Mouse (Mus musculus) adrenal gland, adult (tissue): ENCODE results near the gene Fam89a.

ENCODE experiments used
- DNase-seq, 2 experiments: peaks; one replicate each; pipeline ENCODE4 v3.0.0; 2022 to 2023; ENCODE audit warnings: low spot score in 1 of 2; ENCODE audit not compliant: inconsistent age in 2 of 2

Gene Fam89a

DNA sequence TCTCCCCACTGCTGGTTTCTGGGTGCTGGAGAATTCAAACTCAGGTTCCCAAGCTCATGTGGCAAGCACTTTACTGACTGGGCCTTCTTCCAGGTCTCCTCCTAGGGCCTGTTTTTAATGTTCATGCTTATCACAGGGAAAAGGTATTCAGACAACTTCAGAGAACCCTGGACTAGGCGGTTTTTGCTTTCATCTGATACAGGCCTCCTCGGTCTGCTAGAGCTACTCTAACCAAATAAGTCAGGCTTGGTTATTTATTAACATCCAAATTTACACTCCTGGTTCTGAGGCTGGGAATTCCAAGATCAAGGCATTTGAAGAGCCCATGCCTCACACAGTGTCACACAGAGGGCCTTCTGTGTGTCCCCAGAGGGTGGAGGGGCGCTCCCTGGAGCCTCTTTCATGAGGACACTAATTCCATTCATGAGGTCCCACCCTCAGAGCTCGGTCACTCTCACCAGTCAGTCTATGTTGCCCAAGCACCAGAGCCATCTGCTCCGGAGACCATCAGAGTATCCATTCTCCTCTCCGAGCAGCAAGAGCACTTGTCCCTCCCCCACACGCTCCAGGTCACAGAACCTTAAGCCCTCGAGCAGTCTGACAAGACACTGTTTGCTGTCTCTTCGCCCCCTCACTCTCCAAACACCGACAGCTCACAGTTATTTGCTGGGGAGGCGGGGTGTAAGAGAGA, 2.6 kb upstream of the Fam89a start:
- no peak for DNase-seq

- no peak for DNase-seq
Observed at GRCm38 (mm10) chr8:124752325-124752862, 762 bp upstream of the Fam89a start.

DNA sequence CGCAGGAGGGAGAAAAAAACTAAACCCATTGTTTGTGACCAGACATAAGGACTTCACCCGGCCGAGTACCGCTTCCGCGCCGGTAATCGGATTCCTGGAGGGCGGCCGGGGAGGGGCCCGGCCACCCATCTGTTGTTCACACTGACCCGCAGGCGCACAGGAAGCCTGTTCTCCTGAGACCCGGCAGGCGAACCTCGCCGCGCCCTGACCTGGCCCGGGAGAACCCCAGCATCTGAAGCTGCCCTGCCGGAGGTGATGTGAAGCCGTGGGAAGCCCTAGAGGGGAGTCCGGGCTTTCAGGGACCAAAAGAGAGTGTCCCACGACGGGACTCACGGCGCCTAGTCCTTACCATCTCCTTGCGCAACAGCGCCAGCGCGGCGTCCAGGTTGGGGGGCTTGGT, 441 bp downstream of the Fam89a start:
- DNase-seq, result peak in 1 of 2 experiments; percentile 35

DNA sequence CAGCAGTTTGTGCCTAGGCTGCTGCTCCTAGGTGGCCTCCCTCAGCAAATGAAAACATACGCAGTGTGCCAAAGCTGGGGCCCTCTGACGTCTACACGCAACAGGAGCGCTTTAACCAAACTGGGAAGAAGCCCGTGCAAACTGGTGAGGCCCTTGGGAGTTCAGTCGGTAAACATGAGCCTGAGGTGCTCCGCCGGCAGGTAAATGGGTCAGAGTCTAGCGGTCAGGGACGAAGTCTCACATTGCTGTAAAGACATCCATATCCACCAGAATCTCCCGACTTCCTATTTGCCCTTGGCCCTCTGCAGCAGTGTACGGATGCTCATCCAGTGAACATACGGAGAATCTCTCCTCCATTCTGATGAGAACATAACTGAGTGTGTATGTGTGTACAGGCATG, 5.0 kb downstream of the Fam89a start:
- DNase-seq, result no peak

- DNase-seq, result no peak
Observed at GRCm38 (mm10) chr8:124739268-124739667, 12.4 kb downstream of the Fam89a start.

DNA sequence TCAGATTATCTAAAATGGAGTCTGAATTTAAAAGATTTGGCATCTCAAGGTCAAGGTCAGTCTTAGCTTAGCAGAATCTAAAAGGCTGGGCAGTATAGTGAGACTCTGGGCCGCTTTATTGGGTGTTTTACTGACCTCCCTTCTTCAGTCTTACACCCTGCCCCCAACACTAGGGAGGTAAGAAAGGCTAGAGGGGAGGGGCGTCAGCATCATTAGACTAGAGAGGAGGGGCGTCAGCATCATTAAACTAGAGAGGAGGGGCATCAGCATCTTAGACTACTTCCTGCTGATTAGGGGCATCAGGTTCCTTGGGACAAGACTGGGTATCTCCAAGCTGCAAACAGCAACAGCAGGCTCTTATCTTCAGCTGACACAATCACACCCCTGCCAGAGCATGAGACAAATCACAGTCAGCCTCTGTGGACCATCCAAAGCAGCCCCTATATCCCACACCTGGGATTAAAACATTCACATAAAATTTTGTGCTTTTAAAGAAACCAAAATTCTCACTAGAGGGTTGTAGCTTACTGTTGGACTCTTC, 16.2 kb downstream of the Fam89a start:
- DNase-seq, result no peak

GRCm38 (mm10) chr8:124732828-124733227, 18.8 kb downstream of the Fam89a start:
- DNase-seq, result no peak

- DNase-seq, result no peak
Observed at GRCm38 (mm10) chr8:124724301-124724700, 27.3 kb downstream of the Fam89a start.

- DNase-seq, result peak; percentile 97 to 98
Observed at GRCm38 (mm10) chr8:124721862-124722515, 29.6 kb downstream of the Fam89a start, which contains the start of the genes Ttc13 and Arv1. Gene Ttc13 (minus strand): TSS chr8:124721983. Gene Arv1 (plus strand): TSS chr8:124722139.

GRCm38 (mm10) chr8:124720938-124721861, 30.4 kb downstream of the Fam89a start:
- no peak for DNase-seq

DNA sequence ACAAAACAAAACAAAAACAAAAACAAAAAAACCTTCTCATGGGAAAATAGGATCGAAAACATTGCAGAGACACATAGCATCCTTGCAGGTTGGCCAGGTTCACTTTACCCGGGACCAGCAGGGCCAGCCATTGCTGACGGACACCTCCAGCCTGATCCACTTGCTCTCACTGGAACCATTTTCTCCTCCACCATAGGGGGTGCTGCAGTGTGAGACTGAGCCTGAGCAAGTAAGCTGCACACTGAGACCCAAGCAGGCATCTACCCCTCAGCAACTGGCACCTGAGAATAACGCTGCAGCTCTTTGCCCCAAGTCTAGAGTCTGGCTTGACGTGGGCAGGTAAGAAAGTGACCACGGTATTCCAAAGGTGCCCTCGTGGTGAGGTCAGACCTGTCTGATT, 31.5 kb downstream of the Fam89a start:
- no peak for DNase-seq

DNA sequence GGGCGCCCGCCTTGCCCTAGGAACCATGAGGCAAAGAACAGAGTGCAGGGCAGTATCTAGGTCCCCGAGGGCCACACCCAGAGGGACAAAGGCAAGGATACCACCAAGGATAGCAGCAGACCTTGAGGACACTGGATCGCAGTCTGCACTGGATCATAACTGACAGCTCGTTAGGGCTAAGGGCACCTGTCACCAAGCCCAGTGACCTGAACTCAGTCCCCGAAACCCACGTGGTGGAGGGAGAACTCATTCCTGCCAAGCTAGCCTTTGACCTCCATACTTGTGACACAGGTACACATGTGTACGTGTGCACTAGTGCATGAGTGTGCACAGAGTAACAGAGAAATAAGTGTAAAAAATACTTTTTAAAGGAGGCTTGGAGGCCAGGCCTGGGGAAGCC, 35.9 kb downstream of the Fam89a start:
- DNase-seq, result no peak

- DNase-seq, result no peak
Observed at GRCm38 (mm10) chr8:124713207-124713606, 38.4 kb downstream of the Fam89a start.

DNA sequence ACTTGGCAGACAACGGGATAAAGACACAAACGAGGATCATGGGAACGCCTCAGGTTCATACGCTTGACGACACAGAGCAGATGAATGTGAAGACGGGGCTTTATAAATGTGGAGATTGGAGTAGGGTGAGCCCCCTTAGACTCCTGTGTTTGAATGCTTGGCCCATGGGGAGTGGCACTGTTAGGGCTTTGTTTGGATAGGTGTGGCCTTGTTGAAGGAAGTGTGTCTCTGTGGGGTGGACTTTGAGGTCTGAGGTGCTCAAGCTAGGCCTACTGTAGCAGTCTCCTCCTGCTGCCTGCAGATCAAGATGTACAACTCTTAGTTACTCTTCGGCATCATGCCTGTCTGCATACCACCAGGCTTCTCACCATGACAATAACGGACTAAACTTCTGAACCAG, 45.8 kb downstream of the Fam89a start:
- DNase-seq, result no peak

DNA sequence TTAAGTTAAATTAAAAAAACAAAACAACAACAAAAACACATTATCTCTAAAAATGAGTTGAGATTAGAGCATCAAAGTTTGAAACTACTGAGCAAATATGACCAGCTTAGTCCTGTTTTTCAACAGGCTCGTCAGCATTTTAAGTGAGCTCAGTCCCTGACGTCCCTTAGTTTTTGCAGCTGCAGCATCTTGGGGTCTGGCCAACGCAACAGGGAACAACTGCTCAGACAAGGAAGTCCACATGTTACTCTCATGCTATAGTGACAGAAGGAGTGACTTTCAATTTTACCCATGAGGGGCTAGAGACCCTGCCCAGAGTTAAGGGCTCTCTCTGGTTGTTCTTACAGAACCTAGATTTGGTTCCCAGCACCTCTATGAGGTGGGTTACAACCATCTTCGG, 47.3 kb downstream of the Fam89a start:
- DNase-seq, result no peak

GRCm38 (mm10) chr8:124703526-124703925, 48.1 kb downstream of the Fam89a start:
- no peak for DNase-seq

GRCm38 (mm10) chr8:124702183-124702582, 49.4 kb downstream of the Fam89a start:
- DNase-seq, result no peak

- no peak for DNase-seq
Observed at GRCm38 (mm10) chr8:124701023-124701422, 50.6 kb downstream of the Fam89a start.

- DNase-seq, result no peak
Observed at GRCm38 (mm10) chr8:124700271-124700670, 51.4 kb downstream of the Fam89a start.

- DNase-seq, result no peak
Observed at GRCm38 (mm10) chr8:124695424-124696100, 56.1 kb downstream of the Fam89a start.
